Mouse (Mus musculus) hindbrain, embryonic 15.5 days (tissue): ENCODE data around the gene Slc2a2. TPM values are rescaled to one million over a fixed set of nuclear protein-coding genes. Genes with fewer than 3 reads are reported as not detected.

Experiments used
- ATAC-seq: fragments of 200-750 bp; cut with Nextera tagmentation; 2 replicates; pipeline ENCODE4 v1.8.0; 2017; ENCODE audit warnings: low read depth, moderate number of reproducible peaks, moderate TSS enrichment; ENCODE audit not compliant: low FRiP score
- H3K27ac ChIP-seq: fragments of 300-500 bp; sonication (generic); replicated peaks from 2 replicates; pipeline ENCODE4 v1.5.1; 2015; ENCODE audit warnings: mild to moderate bottlenecking, inconsistent platforms
- H3K27me3 ChIP-seq: fragments of 300-500 bp; sonication (generic); 2 replicates; pipeline ENCODE4 v1.6.1; 2015; ENCODE audit warnings: control low read depth, inconsistent platforms
- H3K36me3 ChIP-seq: fragments of 300-500 bp; sonication (generic); 2 replicates; pipeline ENCODE4 v1.6.1; 2015; ENCODE audit warnings: control low read depth, inconsistent platforms
- H3K4me1 ChIP-seq: fragments of 300-500 bp; sonication (generic); replicated peaks from 2 replicates; pipeline ENCODE4 v1.6.1; 2015; ENCODE audit warnings: control low read depth, inconsistent platforms
- H3K4me2 ChIP-seq: fragments of 300-500 bp; sonication (generic); 2 replicates; pipeline ENCODE4 v1.6.1; 2015; ENCODE audit warnings: moderate library complexity, mild to moderate bottlenecking, inconsistent platforms
- H3K4me3 ChIP-seq: fragments of 300-500 bp; sonication (generic); 2 replicates; pipeline ENCODE4 v1.5.1; 2015; ENCODE audit warnings: mild to moderate bottlenecking, inconsistent platforms
- H3K9ac ChIP-seq: fragments of 300-500 bp; sonication (generic); 2 replicates; pipeline ENCODE4 v1.6.1; 2015; ENCODE audit warnings: inconsistent platforms
- H3K9me3 ChIP-seq: fragments of 300-500 bp; sonication (generic); 2 replicates; pipeline ENCODE4 v1.6.1; 2016; ENCODE audit warnings: control low read depth, inconsistent platforms
- WGBS: fragments of 180-500 bp; shearing (Covaris S2); methylation state at CpG from one replicate; pipeline ENCODE4 v1.1.7; 2015; 5-methylcytosine and 5-hydroxymethylcytosine counted together
- polyA plus RNA-seq: library from polyadenylated mRNA; unstranded; fragments of >200 nt; fragmentation: Nextera tagmentation; extraction: Ambion mirVana; gene quantifications from 2 replicates; pipeline ENCODE4 v1.2.1, GENCODE M21; 2015

Gene Slc2a2
- polyA plus RNA-seq, 1 experiment from 2014 or later, result 0.08 TPM

GRCm38 (mm10) chr3:28780511-28780910 lies 82.8 kb downstream of the Slc2a2 start:
- peak overlapping the region; percentile 96 for H3K4me2 ChIP-seq
- ATAC-seq, result no peak; the same call in 1 of the 2 replicates
- peak overlapping the region; percentile 59 for H3K4me3 ChIP-seq
- no peaks in the 10 kb centered on the region for H3K36me3 ChIP-seq
- H3K9ac ChIP-seq, result no peak overlapping the region
- H3K4me1 ChIP-seq, result peaks cover 13% of the 10 kb centered on the region
- no peak overlapping the region for H3K27ac ChIP-seq
- 76% methylated on average over 9 of the region's 9 CpGs for WGBS
- 0 out of 2 replicates have a peak, but pooled peaks cover 2% of the 10 kb centered on the region for H3K27me3 ChIP-seq
- no peaks in the 10 kb centered on the region for H3K9me3 ChIP-seq

Other genes starting within 250 kb of the Slc2a2 start
- 10.0 and 11.9 TPM in 2 replicates for gene Eif5a2, start 83.4 kb downstream of the Slc2a2 start, polyA plus RNA-seq
- gene Rpl22l1, start 107.5 kb downstream of the Slc2a2 start, polyA plus RNA-seq, result 225 and 253 TPM in 2 replicates
- gene Gm1527, start 194.7 kb downstream of the Slc2a2 start, polyA plus RNA-seq, result not detected in 2 replicates